Mouse (Mus musculus) kidney, adult 18-20 months (tissue): ENCODE measurements around the gene Klhl3.

Source experiments
- DNase-seq: peaks from one replicate; pipeline ENCODE4 v3.0.0; 2021

Klhl3 gene

DNA sequence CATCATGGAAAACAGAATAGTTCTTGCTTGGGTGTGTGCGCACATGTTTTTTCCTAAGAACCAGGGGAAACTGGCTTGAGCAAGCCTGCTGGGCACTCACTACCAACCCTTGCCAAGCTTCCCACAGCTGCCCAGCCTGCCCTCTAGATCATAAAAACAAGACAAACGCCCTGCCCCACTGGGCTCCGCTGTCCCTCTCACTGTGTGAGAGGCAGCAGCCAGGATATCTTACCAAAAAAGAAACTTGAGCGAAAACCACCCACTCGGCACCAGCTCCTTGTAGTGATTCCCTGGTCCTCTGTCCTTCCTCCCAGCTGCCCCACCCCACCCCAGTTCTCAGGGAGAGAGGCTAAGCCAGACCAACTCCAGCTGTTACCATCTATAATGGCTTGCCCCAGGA, 48.1 kb downstream of the Klhl3 start:
- peak; percentile 66 for DNase-seq

DNA sequence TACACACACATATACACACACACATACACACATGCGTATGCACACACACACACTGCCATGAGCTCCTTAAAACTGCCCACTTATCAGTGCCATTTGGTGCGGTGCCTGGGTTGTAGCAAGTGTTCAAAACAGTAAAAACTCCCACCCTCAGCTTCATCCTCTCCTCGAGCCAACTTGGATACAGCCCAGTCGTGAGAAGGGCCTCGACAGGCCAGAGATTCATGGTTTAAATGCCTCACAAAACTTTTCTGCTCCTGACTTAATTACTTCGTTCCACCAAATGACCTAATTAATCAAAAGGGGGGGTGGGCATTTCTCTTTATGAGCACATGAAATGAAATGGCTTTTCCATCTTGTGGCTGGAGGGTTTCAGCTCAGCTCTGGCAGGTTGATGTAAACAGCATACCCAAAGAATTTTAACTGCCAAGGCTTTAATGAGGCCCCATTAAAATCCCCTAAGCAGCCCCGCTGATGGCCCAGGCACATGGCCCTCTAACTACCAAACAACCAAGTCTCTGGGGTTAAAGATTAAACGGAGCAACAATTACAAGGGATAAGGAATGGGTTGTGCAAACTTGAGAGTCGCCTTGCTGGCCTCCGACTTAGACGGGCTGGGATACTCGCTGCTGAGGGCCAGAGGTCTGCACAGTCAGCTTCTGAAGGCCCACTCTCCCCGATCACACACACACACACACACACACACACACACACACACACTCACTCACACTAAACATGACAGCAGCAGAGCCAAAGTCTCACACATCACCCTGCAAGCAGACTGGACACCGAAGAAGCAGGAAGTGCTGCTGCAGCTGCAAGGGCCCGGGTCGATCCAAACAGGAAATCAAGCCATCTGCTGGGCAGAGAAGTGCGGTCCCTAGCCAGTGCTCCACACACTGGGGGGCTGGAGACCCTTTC, 55.2 kb downstream of the Klhl3 start:
- DNase-seq, result peak; percentile 63

DNA sequence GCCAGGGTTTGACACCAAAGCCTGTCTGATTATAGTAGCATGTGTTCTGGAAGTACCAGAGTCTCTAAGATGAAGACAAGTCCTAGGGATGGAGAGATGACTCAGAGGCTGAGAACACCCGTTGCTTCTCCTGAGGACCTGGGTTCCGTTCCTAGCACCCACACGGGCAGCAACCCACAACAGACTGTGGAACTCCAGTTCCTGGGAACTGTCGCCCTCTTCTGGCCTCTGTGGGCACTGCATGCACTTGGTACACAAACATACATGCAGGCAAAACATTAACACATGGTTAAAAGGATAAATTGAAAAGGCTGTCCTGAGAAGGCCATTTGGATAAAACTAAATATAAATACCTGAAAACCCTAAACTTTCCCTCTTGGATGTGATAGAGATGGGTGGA, 56.8 kb downstream of the Klhl3 start:
- no peak for DNase-seq

DNA sequence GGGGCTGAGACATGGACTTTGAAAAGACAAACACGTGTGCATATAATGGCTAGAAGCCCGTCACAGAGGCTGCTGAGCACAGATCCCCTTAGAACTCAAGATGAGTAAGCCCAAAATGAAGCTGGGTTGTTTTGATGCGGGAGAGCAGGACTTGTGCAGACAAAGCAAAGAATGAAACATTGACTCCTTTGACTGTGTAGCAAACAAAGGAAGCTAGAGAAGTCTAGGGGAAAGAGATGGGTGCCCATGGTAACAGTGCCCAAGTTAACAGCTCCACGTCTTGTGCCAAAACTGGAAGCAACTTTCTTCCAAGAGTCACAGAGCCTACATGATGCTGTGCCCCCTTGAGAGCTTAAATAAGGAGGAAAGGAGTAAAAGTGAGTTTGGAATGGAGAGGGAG, 59.8 kb downstream of the Klhl3 start:
- no peak for DNase-seq

- DNase-seq, result no peak
Observed at GRCm38 (mm10) chr13:58051654-58052053, 61.7 kb downstream of the Klhl3 start.

DNA sequence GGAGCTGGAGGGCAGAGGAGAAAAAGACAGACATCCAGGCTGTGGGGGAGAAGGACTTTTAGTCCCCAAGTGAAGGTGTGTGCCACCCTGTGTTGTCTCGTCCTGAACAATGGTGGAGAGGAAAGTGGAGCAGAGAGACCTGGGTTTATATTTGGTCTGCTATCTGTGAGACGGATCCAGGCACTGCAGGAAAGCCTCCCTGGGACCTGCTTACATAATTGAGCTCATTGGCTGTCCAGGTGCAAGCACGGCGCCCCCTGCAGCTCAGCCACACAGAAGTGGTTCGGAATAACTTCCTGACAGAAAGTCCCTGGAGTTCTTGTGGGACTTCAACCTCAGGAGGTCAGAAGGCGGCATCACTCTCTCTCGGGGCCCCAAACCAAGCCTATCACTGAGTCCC, 62.1 kb downstream of the Klhl3 start:
- no peak for DNase-seq

DNA sequence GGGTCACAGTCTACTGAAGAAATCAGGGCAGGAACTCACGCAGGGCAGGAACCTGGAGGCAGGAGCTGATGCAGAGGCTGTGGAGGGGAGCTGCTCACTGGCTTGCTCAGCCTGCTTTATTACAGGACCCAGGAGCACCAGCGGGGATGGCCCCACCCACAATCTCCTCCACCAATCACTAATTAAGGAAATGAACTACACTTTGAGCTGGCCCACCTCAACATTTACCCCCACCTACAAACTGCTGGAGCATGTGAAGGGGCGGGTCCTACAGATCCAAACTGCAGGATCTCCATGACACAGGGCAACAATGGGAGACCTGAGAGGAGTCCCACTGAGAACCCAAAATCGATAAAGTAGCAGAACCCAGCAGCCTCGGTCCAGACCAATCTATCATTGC, 64.3 kb downstream of the Klhl3 start:
- DNase-seq, result no peak

- DNase-seq, result no peak
Observed at GRCm38 (mm10) chr13:58048076-58048475, 65.3 kb downstream of the Klhl3 start.

GRCm38 (mm10) chr13:58046178-58046577, 67.2 kb downstream of the Klhl3 start:
- no peak for DNase-seq

- peak; percentile 31 for DNase-seq
Observed at GRCm38 (mm10) chr13:58045278-58045677, 68.1 kb downstream of the Klhl3 start.

DNA sequence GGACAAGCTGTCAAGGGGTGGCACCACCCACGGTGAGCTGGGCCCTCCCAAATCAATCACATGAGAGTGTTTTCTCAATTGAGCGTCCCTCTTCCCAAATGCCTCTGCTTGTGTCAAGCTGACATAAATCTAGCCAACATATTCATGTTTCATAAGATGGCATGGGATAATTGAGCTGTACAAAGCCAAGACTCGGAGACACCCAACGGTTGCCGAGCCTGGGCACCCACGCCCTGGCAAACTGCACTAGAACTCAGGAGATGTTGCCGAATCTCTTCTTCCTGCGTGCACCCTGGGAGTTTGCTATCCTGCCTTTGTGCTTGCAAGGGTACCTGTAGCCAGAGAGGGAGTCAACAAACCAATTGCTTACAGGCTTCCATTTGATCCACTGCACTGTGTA, 70.1 kb downstream of the Klhl3 start:
- DNase-seq, result no peak

DNA sequence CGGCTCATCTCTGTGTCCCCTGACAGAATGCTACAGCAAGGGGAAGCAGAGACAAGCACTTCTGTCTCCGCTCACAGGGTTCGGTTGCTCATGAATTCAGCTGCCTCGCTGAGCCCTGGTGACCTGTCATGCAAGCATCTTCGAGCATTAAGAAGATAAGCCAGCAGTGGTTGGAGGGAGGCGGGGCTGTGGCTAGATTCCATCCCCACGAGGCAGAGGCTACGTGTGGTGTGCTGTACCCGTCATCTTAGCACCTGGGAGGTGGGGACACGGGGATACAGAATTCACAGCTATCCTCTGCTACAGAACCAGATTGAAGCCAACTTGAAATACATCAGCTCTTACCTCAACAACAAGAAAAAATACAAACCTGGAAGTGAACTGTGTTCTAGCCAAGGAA, 73.3 kb downstream of the Klhl3 start:
- DNase-seq, result no peak

GRCm38 (mm10) chr13:58037506-58037905, 75.9 kb downstream of the Klhl3 start:
- no peak for DNase-seq

DNA sequence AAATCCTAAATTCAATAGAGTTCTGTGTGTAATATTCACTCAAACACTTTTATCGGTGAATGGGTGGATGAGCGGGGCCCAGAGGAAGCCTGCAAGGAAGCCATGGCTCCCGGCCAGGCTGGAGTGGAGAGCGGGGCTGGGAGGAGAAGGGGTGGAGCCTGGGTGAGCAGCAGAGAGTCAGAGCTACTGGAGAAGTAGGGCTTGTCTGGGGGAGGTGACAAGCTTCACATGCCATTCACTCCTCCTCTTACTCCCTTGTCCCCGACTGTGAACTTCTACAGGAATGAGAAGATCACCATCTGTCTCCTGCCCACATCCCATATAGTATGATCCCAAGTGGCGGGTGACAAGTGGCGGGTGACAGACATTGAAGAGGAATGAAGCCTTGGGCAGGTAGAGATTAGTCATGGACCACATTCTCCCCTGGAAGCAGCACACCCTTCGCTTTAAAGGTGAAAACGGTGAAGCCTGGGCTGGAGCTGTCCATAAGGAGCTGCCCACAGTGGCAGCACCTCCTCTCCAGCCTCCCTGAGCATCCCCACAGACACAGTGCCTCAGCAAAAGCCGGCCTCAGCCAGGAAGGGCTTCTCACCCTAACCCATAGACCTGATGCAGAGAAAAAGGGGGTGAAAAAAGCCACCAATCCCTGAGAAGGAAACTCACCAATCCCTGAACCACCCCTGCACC, 77.8 kb downstream of the Klhl3 start:
- peak; percentile 60 for DNase-seq

GRCm38 (mm10) chr13:58034985-58035384, 78.4 kb downstream of the Klhl3 start:
- DNase-seq, result no peak

GRCm38 (mm10) chr13:58034507-58034906, 78.9 kb downstream of the Klhl3 start:
- no peak for DNase-seq

GRCm38 (mm10) chr13:58031755-58032154, 81.6 kb downstream of the Klhl3 start:
- peak; percentile 80 for DNase-seq

- DNase-seq, result no peak
Observed at GRCm38 (mm10) chr13:58027115-58027514, 86.3 kb downstream of the Klhl3 start.

DNA sequence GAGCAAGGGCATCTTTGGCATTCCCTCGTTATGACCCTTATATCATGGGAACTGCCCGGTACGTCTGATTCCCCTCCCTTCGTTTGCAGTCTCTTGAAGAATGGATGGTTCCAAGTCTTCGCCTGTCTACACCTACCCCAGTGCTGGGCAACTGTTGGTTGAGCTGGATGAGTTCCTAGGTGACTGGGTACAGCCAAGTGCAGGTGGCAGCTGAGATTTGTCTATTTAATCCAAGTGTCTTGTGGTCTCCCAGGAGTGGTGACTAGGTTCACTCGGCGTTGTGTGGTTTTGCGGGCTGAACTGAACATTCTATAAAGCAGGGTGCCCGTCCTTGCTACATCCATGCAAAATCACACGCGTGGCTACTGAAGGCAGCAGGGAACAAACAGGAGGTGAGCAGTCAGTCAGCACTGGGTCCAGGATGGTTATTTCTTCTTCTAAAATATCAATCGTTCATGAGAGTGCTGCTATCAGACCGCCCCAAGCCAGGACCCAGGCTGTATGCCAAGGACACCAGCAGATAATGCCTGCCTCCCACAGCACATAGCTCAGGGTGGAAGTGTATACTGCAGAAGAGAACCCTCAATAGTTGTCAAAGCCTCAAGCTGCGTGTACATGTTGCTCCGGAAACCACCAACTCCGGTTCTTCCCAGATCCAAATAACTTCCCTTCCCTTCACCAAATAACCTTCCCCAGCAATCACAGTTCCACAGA, 87.5 kb downstream of the Klhl3 start:
- no peak for DNase-seq

- DNase-seq, result no peak
Observed at GRCm38 (mm10) chr13:58023726-58024453, 89.5 kb downstream of the Klhl3 start.

- DNase-seq, result no peak
Observed at GRCm38 (mm10) chr13:58023001-58023560, 90.3 kb downstream of the Klhl3 start.

DNA sequence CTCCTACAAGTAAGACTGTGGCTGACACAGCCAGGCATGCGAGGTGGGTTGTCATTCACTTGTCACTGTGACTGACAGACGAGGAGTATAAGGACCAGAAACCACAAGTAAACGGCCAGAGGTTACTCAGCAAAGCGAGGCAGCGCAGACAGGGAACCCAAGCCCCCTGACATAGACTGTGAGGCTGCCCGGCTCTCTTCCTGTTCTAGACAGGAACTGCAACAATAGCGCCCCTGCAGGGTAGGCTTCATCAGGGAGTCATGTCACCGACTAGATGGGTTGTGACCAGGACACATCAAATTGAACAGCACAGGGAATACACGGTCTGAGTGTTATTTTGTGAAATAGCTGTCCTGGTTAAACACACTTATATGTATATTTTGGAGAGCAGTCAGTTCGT, 93.0 kb downstream of the Klhl3 start:
- DNase-seq, result no peak

- DNase-seq, result no peak
Observed at GRCm38 (mm10) chr13:58017298-58017697, 96.1 kb downstream of the Klhl3 start.
